Mouse (Mus musculus): ENCODE data around the gene Rabac1.

DNA sequence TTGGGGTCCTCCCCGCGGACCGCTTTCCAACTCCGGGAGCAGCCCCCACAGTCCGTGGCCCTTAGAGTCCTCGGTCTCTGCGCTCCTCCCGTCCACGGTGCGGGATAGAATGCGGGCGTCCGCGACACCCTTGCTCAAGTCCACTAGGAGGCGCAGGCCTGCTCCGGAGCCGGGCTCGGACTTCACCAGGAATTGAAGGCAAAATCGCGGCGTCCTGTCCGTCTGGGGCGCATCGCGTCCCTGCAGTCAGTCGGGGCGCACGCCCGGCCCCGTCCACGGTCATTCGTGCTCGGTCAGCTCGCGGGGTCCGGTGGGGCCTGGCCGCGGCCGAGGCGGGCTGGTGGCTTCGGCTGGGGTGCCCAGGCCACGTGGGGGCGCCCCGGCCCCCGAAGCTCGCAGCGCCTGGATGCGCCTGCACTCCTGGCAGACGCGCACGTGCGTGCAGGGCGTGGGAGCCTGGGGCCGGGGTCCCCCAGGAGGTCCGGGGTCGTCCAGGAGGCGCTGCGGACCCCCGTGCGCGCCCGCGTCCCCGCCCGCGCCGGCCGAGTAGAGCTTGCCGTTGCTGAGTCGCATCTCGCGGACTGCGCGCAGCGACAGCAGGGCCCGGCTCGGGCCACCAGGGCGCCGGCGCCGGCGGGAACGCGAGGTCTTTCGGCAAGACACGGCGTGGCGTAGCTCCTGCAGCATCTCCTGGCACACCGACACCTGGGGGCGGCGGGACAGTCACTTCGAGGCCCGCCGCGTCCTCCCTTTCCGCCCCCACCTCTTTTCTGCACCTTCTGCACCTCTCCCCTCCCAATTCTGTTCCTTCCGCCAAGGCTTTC lies 37.7 kb upstream of the Rabac1 start:
- TF ChIP-seq CTCF (IDR thresholded peaks at IDR 0.05; ENCODE audit: low read depth) (peak; percentile 74), EP300 (optimal IDR thresholded peaks at IDR 0.05) (no peak)
